Mouse (Mus musculus) kidney, adult 11 months (tissue): ENCODE data around the gene Gata2.
A peak's percentile ranks its signal among the peaks of the same experiment; 100 is the strongest.

ENCODE experiments used
- DNase-seq: peaks from one replicate; pipeline ENCODE4 v3.0.0; 2022

Gene Gata2

GRCm38 (mm10) chr6:88209453-88209852, 15.8 kb downstream of the Gata2 start:
- DNase-seq, result no peak

DNA sequence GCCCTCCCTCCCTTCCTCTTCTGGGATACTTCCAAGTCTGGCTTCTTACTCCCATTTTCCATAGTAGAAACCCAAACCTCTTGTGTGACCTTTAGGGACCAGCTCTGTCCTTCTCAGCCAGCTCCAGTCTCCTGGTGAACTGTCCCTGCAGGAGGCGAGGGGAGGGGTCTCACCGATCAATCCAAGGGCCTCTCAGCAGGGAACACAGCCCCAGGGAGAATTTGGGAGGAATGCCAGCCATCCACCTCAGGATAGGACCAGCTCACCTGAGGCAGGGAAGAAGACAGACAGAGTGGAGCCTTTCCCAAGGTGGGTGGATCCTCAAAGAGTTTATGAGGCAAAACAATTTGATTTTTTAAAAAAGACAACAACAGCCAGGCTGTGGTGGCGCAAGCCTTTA, 16.5 kb downstream of the Gata2 start:
- DNase-seq, result no peak

- DNase-seq, result no peak
These were observed 22.1 kb downstream of the Gata2 start for GRCm38 (mm10) chr6:88215797-88216196.

DNA sequence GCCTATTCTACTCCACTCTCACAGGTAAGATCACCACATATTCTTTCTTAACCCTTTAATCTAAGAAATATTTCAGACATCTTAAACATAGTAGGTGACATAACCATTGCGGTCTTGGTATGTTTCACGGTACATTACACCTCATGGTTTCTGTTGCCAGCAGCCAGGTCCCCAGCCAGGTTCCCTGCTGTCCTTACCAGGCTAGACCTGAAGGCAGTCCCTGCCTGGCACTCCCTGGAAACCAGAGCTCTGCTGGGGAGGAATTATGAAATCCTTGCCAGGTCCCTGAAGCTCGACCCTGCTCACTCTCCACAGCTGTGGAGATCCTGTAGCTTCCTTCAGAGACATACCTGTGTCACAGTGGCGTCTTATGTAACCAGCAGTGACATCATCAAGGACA, 22.5 kb downstream of the Gata2 start:
- DNase-seq, result no peak

DNA sequence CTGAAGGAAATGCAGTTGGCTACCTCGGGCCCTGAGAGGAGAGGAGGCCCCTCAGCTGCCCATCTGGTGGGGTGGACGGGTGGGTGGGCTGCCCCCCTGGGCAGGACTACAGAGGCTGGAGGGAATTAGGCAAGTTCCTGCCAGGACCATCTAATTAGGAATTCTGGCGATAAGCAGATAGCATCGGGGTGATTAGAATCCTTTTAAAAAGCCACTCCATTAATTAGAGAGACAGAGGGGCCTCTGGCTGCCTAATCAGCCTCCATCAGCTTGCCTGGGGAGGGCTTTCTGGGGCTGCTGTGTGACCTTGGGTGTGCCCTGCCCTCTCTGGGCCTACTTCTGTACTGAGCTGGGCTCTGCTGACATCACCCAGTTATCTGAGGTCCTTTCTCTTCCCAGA, 25.4 kb downstream of the Gata2 start:
- no peak for DNase-seq

- DNase-seq, result no peak
These were observed 28.3 kb downstream of the Gata2 start, which contains the start of gene Dnajb8 for GRCm38 (mm10) chr6:88221968-88222367. TSS of gene Dnajb8 (plus strand) at chr6:88222268.

- DNase-seq, result no peak
These were observed 32.9 kb downstream of the Gata2 start for GRCm38 (mm10) chr6:88226570-88226994.

GRCm38 (mm10) chr6:88227537-88227936, 33.8 kb downstream of the Gata2 start:
- no peak for DNase-seq

GRCm38 (mm10) chr6:88229221-88229620, 35.5 kb downstream of the Gata2 start:
- no peak for DNase-seq

GRCm38 (mm10) chr6:88231821-88232220, 38.1 kb downstream of the Gata2 start:
- DNase-seq, result no peak

GRCm38 (mm10) chr6:88232221-88232620, 38.5 kb downstream of the Gata2 start:
- no peak for DNase-seq

DNA sequence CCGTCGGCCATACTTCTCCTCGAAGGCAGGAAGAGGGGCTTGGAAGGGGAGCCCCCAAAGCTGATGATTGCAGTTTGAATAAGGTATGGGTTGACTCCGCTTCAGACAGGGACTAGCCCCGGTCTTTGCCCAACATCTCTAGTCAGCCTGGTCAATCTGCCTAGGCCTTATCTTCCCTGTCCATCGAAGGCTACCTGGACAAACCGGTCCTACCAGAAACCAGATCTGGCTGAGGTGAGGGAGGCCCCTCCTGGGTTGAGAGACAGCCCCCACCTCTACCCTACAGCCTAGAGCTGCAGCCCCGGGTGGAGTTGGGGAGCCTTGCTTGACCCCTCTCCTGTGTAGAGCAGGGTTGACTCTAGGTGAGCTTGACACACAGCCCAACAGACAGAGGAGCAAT, 40.3 kb downstream of the Gata2 start:
- peak; percentile 58 for DNase-seq

- no peak for DNase-seq
These were observed 41.8 kb downstream of the Gata2 start for GRCm38 (mm10) chr6:88235461-88235860.

GRCm38 (mm10) chr6:88235983-88236382, 42.3 kb downstream of the Gata2 start:
- DNase-seq, result no peak

- no peak for DNase-seq
These were observed 42.8 kb downstream of the Gata2 start for GRCm38 (mm10) chr6:88236513-88236912.

GRCm38 (mm10) chr6:88242604-88243003, 48.9 kb downstream of the Gata2 start:
- DNase-seq, result peak; percentile 56

DNA sequence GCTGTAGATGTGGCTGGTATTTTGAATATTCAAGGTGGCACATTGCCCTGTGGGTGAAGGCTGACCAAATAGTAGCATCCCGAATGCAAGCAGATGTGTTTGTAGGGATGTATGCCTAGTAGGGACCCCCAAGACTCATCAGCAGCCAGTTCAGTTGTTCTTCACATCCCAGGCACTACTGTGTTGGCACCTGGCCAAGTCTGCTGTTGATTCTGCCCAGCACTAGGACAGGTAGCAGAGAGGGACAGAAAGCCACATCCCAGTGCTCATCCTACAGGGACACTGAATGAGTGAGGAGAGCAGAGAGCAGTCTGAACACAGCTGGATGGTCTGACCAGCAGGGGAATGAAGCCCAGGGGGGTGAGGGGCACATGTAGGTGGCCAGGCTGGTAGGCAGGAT, 55.5 kb downstream of the Gata2 start:
- no peak for DNase-seq

DNA sequence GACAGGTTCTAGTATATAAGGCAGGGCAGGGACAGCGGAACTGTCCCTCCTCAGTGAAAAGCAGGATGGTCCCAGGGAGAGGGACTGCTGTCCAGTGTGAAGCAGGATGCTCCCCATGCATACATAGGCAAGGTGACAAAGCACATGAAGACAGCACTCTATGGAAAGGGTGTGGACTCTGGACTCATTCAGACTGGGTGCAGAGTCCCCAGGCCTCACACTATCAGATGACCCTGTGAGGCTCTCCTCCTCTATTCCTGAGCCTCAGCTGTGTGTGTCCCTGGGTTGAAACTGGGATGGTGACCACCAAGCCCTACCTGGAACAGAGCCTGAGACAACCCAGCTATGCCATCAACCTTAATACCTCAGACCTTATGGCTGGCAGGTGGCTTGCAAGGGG, 57.7 kb downstream of the Gata2 start:
- DNase-seq, result no peak

DNA sequence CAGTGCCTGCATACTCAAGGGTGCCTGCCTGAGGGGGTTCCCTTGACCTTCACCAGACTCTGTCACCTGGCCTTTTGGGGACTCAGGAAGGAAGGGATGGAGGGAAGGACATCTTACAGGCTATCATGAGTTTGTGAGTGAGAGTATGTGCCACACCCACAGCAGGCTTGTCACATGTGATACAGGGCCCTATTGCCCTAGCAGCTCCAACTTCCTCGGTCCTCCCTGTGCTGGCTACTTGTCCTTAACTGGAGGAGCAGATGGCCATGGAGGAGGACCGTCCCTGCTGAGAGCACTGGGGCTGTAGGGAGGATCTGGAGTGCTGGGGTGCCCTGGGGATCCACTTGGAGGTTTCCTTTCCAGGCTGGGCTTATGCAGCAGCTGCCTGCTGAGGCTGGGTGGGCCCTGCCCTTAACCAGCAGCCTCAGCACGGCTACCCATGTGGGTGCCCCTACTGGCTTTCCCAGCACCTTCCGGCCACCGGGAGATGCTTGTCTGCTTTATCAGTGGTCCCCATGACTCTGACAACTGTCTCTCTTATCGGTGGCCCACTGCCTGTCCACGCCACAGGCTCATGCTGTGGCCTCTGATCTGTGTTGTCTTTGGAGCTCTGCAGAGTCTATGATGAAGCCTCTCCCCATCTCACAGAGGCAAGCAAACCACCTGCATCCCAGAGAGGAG, 58.2 kb downstream of the Gata2 start:
- no peak for DNase-seq

DNA sequence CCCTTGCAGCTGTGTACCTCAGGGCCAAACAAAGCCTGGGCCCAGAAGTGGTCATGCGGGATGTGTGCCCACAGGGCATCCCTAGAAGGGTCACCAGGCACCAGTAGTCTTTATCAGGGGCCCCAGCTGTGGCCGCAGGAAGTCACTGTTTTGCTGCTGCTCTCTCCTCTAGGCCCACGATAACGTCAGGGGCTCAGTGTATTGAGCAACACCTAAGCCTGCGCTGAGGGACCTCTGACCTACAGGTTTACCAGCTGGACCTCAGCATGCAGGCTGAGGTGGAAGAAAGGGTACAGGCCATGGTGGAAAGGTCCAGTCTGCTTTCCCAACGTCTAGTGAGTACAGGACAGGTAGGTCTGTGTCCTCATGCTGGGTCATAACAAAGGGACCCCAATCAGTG, 60.4 kb downstream of the Gata2 start:
- no peak for DNase-seq

- DNase-seq, result no peak
These were observed 61.7 kb downstream of the Gata2 start for GRCm38 (mm10) chr6:88255435-88255834.
